Mouse (Mus musculus) heart, embryonic 15.5 days (tissue): ENCODE measurements around the gene Gm11549. TPM values are rescaled to one million over a fixed set of nuclear protein-coding genes. Genes with fewer than 3 reads are reported as not detected.

Experiments
- ATAC-seq: fragments of 200-750 bp; cut with Nextera tagmentation; replicated peaks from 2 replicates; pipeline ENCODE4 v1.8.0; 2017; ENCODE audit warnings: low read depth, moderate TSS enrichment; ENCODE audit not compliant: insufficient number of reproducible peaks, insufficient read depth, low FRiP score
- H3K27ac ChIP-seq: fragments of 300-500 bp; sonication (generic); 2 replicates; pipeline ENCODE4 v1.5.1; 2015; ENCODE audit warnings: mild to moderate bottlenecking, inconsistent platforms
- H3K27me3 ChIP-seq: fragments of 300-500 bp; sonication (generic); 2 replicates; pipeline ENCODE4 v1.6.1; 2015; ENCODE audit warnings: inconsistent platforms
- H3K36me3 ChIP-seq: fragments of 300-500 bp; sonication (generic); 2 replicates; pipeline ENCODE4 v1.6.1; 2015; ENCODE audit warnings: mild to moderate bottlenecking, inconsistent platforms
- H3K4me1 ChIP-seq: fragments of 300-500 bp; sonication (generic); replicated peaks from 2 replicates; pipeline ENCODE4 v1.6.1; 2015; ENCODE audit warnings: inconsistent platforms
- H3K4me2 ChIP-seq: fragments of 300-500 bp; sonication (generic); 2 replicates; pipeline ENCODE4 v1.6.1; 2015; ENCODE audit warnings: inconsistent platforms, mild to moderate bottlenecking, moderate library complexity
- H3K4me3 ChIP-seq: fragments of 300-500 bp; sonication (generic); 2 replicates; pipeline ENCODE4 v1.5.1; 2015; ENCODE audit warnings: mild to moderate bottlenecking, inconsistent platforms
- H3K9ac ChIP-seq: fragments of 300-500 bp; sonication (generic); 2 replicates; pipeline ENCODE4 v1.6.1; 2015; ENCODE audit warnings: mild to moderate bottlenecking, inconsistent platforms
- H3K9me3 ChIP-seq: fragments of 300-500 bp; sonication (generic); replicated peaks from 2 replicates; pipeline ENCODE4 v1.6.1; 2016; ENCODE audit warnings: inconsistent platforms
- WGBS: fragments of 180-500 bp; shearing (Covaris S2); methylation state at CpG from one replicate; pipeline ENCODE4 v1.1.7; 2015; ENCODE audit warnings: mixed read lengths; 5-methylcytosine and 5-hydroxymethylcytosine counted together
- polyA plus RNA-seq: library from polyadenylated mRNA; unstranded; fragments of >200 nt; fragmentation: Nextera tagmentation; extraction: Ambion mirVana; gene quantifications from 2 replicates; pipeline ENCODE4 v1.2.1, GENCODE M21; 2015

The Gm11549 gene
- polyA plus RNA-seq, 1 experiment from 2014 or later, result 0.60 TPM

GRCm38 (mm10) chr3:36511491-36511890 is 10.1 kb downstream of the Gm11549 start:
- Histone ChIP-seq H3K9me3 (no peaks in the 10 kb centered on the region), H3K27ac (no peak overlapping the region), H3K4me3 (no peak overlapping the region), H3K4me1 (no peaks in the 10 kb centered on the region), H3K36me3 (no peaks in the 10 kb centered on the region), H3K27me3 (no peaks in the 10 kb centered on the region), H3K9ac (no peak overlapping the region), H3K4me2 (no peak overlapping the region)
- 73% methylated on average over 6 of the region's 6 CpGs for WGBS
- ATAC-seq, result no peak

GRCm38 (mm10) chr3:36505809-36506735 is 15.5 kb downstream of the Gm11549 start:
- Histone ChIP-seq H3K27ac (no peak overlapping the region), H3K4me1 (no peaks in the 10 kb centered on the region), H3K9ac (no peak overlapping the region), H3K4me2 (no peak overlapping the region), H3K4me3 (no peak overlapping the region), H3K36me3 (no peaks in the 10 kb centered on the region), H3K27me3 (no peaks in the 10 kb centered on the region), H3K9me3 (no peaks in the 10 kb centered on the region)
- WGBS, result 62% methylated on average over 10 of the region's 10 CpGs
- ATAC-seq, result no peak

GRCm38 (mm10) chr3:36505306-36505705 is 16.3 kb downstream of the Gm11549 start:
- ATAC-seq, result no peak
- H3K4me1 ChIP-seq, result no peaks in the 10 kb centered on the region
- no peaks in the 10 kb centered on the region for H3K27me3 ChIP-seq
- no peak overlapping the region for H3K27ac ChIP-seq
- no peak overlapping the region for H3K4me3 ChIP-seq
- H3K36me3 ChIP-seq, result no peaks in the 10 kb centered on the region
- 82% methylated on average over 8 of the region's 8 CpGs for WGBS
- H3K4me2 ChIP-seq, result no peak overlapping the region
- H3K9me3 ChIP-seq, result no peaks in the 10 kb centered on the region
- H3K9ac ChIP-seq, result no peak overlapping the region

GRCm38 (mm10) chr3:36501546-36501945 is 20.1 kb downstream of the Gm11549 start:
- WGBS, result 65% methylated on average over 7 of the region's 7 CpGs
- peaks cover 2% of the 10 kb centered on the region; the same call in 1 of the 2 replicates for H3K4me1 ChIP-seq
- no peaks in the 10 kb centered on the region for H3K27me3 ChIP-seq
- no peak overlapping the region for H3K4me2 ChIP-seq
- no peaks in the 10 kb centered on the region for H3K36me3 ChIP-seq
- no peak overlapping the region for H3K27ac ChIP-seq
- no peak overlapping the region for H3K4me3 ChIP-seq
- H3K9ac ChIP-seq, result no peak overlapping the region
- no peaks in the 10 kb centered on the region for H3K9me3 ChIP-seq
- no peak for ATAC-seq

- 71% methylated on average over 8 of the region's 8 CpGs for WGBS
- Histone ChIP-seq H3K9me3 (no peaks in the 10 kb centered on the region), H3K4me2 (no peak overlapping the region), H3K4me3 (no peak overlapping the region), H3K36me3 (no peaks in the 10 kb centered on the region), H3K9ac (no peak overlapping the region), H3K27ac (no peak overlapping the region), H3K27me3 (0 out of 2 replicates have a peak, but pooled peaks cover 3% of the 10 kb centered on the region), H3K4me1 (peaks cover 2% of the 10 kb centered on the region; the same call in 1 of the 2 replicates)
- no peak for ATAC-seq
Observed at GRCm38 (mm10) chr3:36500976-36501375, 20.6 kb downstream of the Gm11549 start.

- Histone ChIP-seq H3K9me3 (no peaks in the 10 kb centered on the region), H3K4me2 (no peak overlapping the region), H3K4me1 (peaks cover 2% of the 10 kb centered on the region; the same call in 1 of the 2 replicates), H3K36me3 (no peaks in the 10 kb centered on the region), H3K27me3 (0 out of 2 replicates have a peak, but pooled peaks cover 3% of the 10 kb centered on the region), H3K9ac (no peak overlapping the region), H3K4me3 (no peak overlapping the region), H3K27ac (no peak overlapping the region)
- 91% methylated on average over 7 of the region's 7 CpGs for WGBS
- ATAC-seq, result no peak
Observed at GRCm38 (mm10) chr3:36499418-36499817, 22.2 kb downstream of the Gm11549 start.

GRCm38 (mm10) chr3:36498224-36498623 is 23.4 kb downstream of the Gm11549 start:
- Histone ChIP-seq H3K27me3 (0 out of 2 replicates have a peak, but pooled peaks cover 3% of the 10 kb centered on the region), H3K4me2 (no peak overlapping the region), H3K27ac (no peak overlapping the region), H3K4me1 (peaks cover 2% of the 10 kb centered on the region; the same call in 1 of the 2 replicates), H3K4me3 (no peak overlapping the region), H3K36me3 (no peaks in the 10 kb centered on the region), H3K9ac (no peak overlapping the region), H3K9me3 (no peaks in the 10 kb centered on the region)
- WGBS, result 82% methylated on average over 6 of the region's 6 CpGs
- ATAC-seq, result no peak

- Histone ChIP-seq H3K36me3 (no peaks in the 10 kb centered on the region), H3K9ac (no peak overlapping the region), H3K4me2 (peak overlapping the region; percentile 26; the same call in 1 of the 2 replicates), H3K27ac (no peak overlapping the region), H3K27me3 (0 out of 2 replicates have a peak, but pooled peaks cover 3% of the 10 kb centered on the region), H3K4me1 (peaks cover 2% of the 10 kb centered on the region; the same call in 1 of the 2 replicates), H3K9me3 (no peaks in the 10 kb centered on the region), H3K4me3 (no peak overlapping the region)
- no peak for ATAC-seq
- 14% methylated on average over 14 of the region's 14 CpGs for WGBS
Observed at GRCm38 (mm10) chr3:36496746-36497145, 24.9 kb downstream of the Gm11549 start.

GRCm38 (mm10) chr3:36496273-36496672 is 25.3 kb downstream of the Gm11549 start:
- H3K36me3 ChIP-seq, result no peaks in the 10 kb centered on the region
- H3K4me3 ChIP-seq, result no peak overlapping the region
- 0 out of 2 replicates have a peak, but pooled peaks cover 3% of the 10 kb centered on the region for H3K27me3 ChIP-seq
- no peak overlapping the region for H3K27ac ChIP-seq
- H3K9ac ChIP-seq, result no peak overlapping the region
- no peak overlapping the region for H3K4me2 ChIP-seq
- WGBS, result 82% methylated on average over 9 of the region's 9 CpGs
- peaks cover 2% of the 10 kb centered on the region; the same call in 1 of the 2 replicates for H3K4me1 ChIP-seq
- H3K9me3 ChIP-seq, result no peaks in the 10 kb centered on the region
- no peak for ATAC-seq

- ATAC-seq, result peak; percentile 47; the same call in 1 of the 2 replicates
- WGBS, result 9% methylated on average over 6 of the region's 6 CpGs
- Histone ChIP-seq H3K27ac (no peak overlapping the region), H3K36me3 (no peaks in the 10 kb centered on the region), H3K4me1 (peaks cover 2% of the 10 kb centered on the region; the same call in 1 of the 2 replicates), H3K9ac (no peak overlapping the region), H3K4me2 (peak overlapping the region; percentile 26), H3K27me3 (0 out of 2 replicates have a peak, but pooled peaks cover 3% of the 10 kb centered on the region), H3K4me3 (no peak overlapping the region), H3K9me3 (no peaks in the 10 kb centered on the region)
Observed at GRCm38 (mm10) chr3:36495436-36495835, 26.2 kb downstream of the Gm11549 start.

- H3K9ac ChIP-seq, result no peak overlapping the region
- WGBS, result 75% methylated on average over 2 of the region's 2 CpGs
- H3K27me3 ChIP-seq, result 0 out of 2 replicates have a peak, but pooled peaks cover 3% of the 10 kb centered on the region
- H3K4me1 ChIP-seq, result peaks cover 2% of the 10 kb centered on the region; the same call in 1 of the 2 replicates
- H3K4me3 ChIP-seq, result no peak overlapping the region
- ATAC-seq, result no peak
- H3K27ac ChIP-seq, result no peak overlapping the region
- H3K4me2 ChIP-seq, result no peak overlapping the region
- no peaks in the 10 kb centered on the region for H3K9me3 ChIP-seq
- no peaks in the 10 kb centered on the region for H3K36me3 ChIP-seq
Observed at GRCm38 (mm10) chr3:36494613-36495012, 27.0 kb downstream of the Gm11549 start.
